Mouse (Mus musculus) left cerebral cortex, postnatal 14 days (tissue): ENCODE measurements around the gene Prrx1. TPM values are rescaled to one million over a fixed set of nuclear protein-coding genes. Genes with fewer than 3 reads are reported as not detected.
A peak's percentile ranks its signal among the peaks of the same experiment; 100 is the strongest.

Source experiments
- DNase-seq, 2 experiments: peaks; one replicate each; pipeline ENCODE4 v3.0.0; 2021 to 2022; ENCODE audit warnings: low spot score in 2 of 2, mixed read lengths in 1 of 2
- intact Hi-C: fragments of 180-260 bp; cut with DNase I; formaldehyde crosslinking; loops from one replicate; pipeline ENCODE4 v1.15.1; 2025
- total RNA-seq, 2 experiments: library from RNA; stranded (reverse); gene quantifications; 2 replicates each; pipeline ENCODE4 v1.2.3; 2021

Gene Prrx1
- total RNA-seq, 2 experiments from 2014 or later, result 5.8 to 6.5 TPM

DNA sequence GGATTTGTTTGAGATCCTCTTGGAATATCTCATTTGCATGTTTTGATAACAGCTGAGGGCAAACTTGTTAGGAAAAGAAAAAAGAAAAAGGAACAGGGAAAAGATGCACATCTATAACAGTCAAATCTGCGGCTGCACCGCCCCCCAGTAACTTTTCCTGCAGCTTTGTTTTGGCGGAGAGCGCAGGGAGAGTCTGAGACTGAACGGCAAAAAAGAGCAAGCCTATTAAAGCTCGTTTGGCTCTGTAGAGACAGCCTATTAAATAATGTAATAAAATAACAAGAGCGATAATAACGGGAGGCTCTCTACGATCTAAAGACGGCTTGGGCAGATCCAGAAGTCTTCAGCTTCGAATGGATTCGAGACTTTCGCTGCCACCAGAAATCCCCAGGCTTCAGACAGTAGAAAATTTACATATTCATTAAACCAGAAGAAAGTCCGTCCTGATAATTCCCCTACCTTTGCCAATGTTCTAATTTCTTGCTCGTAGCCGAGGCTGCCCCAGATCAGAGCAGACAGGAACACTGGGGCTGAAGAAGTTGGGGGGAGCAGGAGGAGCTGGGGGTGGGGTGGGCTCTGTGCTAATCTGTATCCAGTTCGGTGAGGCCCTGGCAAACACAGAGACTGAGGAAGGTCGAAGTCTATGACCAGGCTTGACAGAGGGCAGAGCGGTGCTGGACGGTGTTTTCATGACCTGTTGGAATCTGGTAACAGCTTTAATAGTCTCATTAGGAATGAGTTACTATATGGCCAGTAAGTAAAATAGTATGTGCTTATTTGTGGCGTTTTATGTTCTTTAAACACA is 613 bp upstream of the Prrx1 start:
- no peak for DNase-seq
- intact Hi-C loops, result loop anchor here (2.0 kb wide), 1 partner anchor 89 kb away; the partner anchor contains the start of gene Gorab

- peak in 1 of 2 experiments; percentile 6 for DNase-seq
- intact Hi-C loops, result loop anchor here (2.0 kb wide), 1 partner anchor 91 kb away; the partner anchor contains the start of gene Gorab
Measured at GRCm38 (mm10) chr1:163311861-163312811, 1.4 kb downstream of the Prrx1 start.

DNA sequence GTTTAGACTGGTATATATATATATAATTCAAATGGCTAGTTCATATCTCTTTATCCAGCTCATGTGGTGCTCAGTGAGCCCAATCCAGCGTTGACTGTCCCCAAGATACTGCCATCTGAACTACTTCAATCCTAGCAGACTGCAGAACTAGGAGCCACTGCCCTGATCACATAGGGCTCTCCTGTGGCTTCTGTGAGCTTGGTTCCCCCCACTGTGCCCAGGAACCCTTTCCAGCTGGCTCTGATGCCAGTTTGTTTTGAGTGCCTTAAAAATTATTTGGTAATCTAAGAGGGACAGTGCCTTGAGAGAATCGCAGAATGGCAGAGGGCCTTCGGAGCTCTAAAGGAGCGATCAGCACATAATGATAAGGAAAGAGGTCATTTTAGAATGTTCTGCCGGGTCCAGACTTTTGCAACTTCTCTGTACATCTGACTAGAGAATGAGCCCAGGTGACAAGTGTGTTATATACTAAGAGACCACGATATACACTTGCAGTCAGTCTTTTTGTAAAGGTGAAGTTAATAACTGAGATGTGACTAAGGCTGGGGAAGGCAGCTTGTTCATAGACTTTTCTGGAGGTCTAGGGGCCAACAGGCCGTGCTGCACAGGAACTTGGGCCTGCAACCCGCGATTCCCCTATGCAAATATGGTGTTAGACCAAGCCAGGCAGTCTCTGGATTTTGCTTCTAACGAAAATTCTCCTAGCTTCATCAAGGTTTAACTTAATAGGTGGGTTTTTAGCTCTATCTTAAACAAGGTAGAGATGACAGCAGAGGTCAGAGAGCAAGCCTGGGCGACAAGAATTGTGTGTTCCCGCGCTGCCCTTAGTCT is 2.3 kb downstream of the Prrx1 start:
- no peak for DNase-seq
- intact Hi-C loops, result no loop called here

DNA sequence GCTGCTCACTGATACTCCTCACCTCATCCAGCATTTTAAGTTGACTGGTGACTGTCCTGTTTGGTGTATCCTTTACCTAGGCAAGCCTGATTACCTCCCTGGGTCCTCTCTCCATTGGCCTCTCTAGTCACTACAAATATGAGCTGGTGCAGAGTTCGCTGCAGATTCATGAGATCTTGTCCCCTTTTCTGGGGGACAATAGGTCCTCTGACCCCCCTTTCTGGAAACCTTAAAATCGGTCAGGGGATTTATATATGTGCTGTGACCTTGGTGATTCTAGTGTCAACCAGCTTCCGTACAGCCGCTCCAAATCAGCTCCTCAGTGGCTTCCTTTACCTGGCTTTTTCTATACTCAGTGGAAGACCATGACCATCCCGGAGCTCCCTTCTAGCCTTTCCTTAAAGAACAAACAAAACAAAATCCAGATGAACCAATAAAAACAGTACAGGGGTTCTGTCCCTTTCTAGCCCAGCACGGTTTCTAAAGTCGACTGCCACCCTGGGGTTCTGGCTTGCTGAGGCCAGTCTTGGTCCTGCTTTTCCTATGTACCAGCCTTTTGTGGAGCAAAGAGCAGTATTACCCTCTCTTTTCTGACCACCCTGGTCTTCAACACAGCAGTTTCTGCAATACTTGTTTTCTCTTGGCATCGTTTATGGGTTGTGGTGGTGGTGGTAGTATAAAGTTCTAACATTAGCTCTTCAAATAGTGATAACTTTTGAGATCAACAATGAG is 3.3 kb downstream of the Prrx1 start:
- no peak for DNase-seq
- intact Hi-C loops, result no loop called here

- intact Hi-C loops, result loop anchor here (5.0 kb wide), 1 partner anchor 157 kb away; no protein-coding TSS in a partner anchor
- DNase-seq, result no peak
Measured at GRCm38 (mm10) chr1:163309466-163309865, 4.0 kb downstream of the Prrx1 start.

GRCm38 (mm10) chr1:163308631-163309030 is 4.9 kb downstream of the Prrx1 start:
- DNase-seq, result no peak
- intact Hi-C loops, result loop anchor here (5.0 kb wide), 1 partner anchor 156 kb away; no protein-coding TSS in a partner anchor

DNA sequence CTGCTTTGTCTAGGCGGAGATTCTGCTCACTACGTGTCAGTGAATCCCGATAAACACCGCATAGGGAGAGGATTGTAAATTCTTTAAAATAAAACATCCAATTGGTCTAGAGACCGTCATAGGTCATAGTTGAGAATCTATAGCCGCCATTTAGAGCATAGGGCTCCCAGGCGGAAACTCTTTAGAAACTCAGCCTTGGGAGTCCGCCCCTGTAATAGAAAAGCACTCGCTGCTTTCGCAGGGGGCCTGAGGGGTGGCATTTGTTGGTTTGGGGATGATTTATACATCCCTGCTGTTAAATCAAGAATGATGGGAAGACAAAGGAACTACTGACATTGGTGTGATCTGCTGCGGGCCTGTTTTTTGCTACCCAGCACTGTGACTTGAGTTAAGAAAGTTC is 5.8 kb downstream of the Prrx1 start:
- no peak for DNase-seq
- intact Hi-C loops, result loop anchor here (5.0 kb wide), 1 partner anchor 155 kb away; no protein-coding TSS in a partner anchor

DNA sequence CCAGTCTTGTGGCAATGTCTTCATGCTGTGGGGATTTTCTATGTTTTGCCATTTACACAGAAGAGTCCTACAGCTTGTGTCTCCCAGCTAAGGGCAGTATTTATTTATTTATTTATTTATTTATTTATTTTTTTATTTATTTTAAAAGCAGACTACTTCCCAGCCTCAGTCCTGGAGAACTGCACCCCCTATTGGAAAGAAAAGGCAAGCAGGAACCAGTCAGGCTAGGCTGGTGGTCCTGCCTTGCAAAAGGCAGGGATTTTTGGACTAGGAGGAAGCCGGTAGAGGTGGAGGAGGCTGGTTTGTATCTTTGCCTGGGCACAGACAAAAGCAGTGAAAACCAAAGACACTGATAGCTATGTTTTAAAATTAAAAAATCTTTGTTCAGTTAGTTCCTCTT is 7.6 kb downstream of the Prrx1 start:
- DNase-seq, result no peak
- intact Hi-C loops, result loop anchor here (5.0 kb wide), 1 partner anchor 154 kb away; no protein-coding TSS in a partner anchor

GRCm38 (mm10) chr1:163304837-163305236 is 8.7 kb downstream of the Prrx1 start:
- intact Hi-C loops, result loop anchor here (5.0 kb wide), 1 partner anchor 153 kb away; no protein-coding TSS in a partner anchor
- no peak for DNase-seq

GRCm38 (mm10) chr1:163302292-163302691 is 11.2 kb downstream of the Prrx1 start:
- intact Hi-C loops, result no loop called here
- DNase-seq, result no peak

GRCm38 (mm10) chr1:163293152-163293551 is 20.4 kb downstream of the Prrx1 start:
- intact Hi-C loops, result no loop called here
- DNase-seq, result no peak

- DNase-seq, result no peak
- intact Hi-C loops, result no loop called here
Measured at GRCm38 (mm10) chr1:163291925-163292324, 21.6 kb downstream of the Prrx1 start.

DNA sequence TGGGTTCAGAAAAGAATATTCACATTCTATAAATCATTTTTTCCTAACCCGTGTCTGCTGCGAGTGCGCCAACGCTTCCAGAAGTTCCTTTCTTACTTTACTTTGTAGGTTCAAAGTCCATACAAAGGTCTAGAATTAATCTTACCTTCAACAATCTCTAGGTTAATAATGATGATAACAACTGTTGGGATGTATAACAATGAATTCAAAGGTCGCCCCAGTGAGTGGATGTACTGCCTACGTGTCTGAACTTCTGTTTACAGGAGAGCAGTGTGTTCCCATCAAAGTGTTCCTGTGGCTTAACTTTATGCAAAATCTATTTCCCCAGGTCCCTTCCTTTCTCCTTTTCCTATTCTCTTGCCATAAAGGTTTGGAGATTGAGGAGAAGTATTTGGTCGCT is 24.4 kb downstream of the Prrx1 start:
- no peak for DNase-seq
- intact Hi-C loops, result no loop called here

DNA sequence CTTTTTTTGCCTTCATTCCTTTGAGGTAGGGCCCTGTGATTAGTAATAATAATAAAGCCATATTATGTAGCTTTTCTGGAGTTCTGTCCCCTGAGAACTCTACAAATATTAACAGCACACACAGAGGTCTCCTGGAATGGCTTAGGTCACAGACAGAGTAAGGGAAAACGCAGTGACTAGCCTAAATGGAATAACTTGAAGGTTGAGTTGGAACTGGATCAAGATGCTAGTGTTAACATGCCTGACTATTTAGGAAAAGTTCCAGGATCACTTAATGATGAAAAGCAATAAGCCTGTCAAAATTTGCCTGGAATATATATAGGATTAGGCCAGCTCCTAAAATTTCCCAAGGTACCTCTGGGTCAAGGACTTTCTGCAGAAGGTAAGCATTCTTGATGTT is 28.0 kb downstream of the Prrx1 start:
- DNase-seq, result no peak
- intact Hi-C loops, result no loop called here

DNA sequence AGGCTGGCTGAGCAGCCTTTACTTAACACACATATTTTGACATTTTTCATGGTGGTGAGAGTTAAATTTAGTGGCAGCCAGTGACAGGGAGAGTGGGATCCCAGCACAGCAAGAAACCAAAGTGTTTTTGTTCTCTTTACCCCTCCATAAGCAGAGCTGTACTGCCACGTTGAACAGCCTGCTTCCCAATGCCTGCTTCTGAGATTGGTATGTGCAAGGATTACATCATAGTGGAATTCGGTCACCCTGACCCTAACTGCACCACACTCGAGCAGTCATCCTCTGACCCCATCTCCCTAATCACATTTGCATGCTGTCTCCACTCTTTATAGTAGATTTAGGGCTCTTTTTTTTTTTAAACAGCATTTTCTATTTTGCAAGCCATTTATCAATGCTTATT is 28.4 kb downstream of the Prrx1 start:
- intact Hi-C loops, result no loop called here
- no peak for DNase-seq

GRCm38 (mm10) chr1:163283980-163284635 is 29.4 kb downstream of the Prrx1 start:
- intact Hi-C loops, result no loop called here
- DNase-seq, result no peak

DNA sequence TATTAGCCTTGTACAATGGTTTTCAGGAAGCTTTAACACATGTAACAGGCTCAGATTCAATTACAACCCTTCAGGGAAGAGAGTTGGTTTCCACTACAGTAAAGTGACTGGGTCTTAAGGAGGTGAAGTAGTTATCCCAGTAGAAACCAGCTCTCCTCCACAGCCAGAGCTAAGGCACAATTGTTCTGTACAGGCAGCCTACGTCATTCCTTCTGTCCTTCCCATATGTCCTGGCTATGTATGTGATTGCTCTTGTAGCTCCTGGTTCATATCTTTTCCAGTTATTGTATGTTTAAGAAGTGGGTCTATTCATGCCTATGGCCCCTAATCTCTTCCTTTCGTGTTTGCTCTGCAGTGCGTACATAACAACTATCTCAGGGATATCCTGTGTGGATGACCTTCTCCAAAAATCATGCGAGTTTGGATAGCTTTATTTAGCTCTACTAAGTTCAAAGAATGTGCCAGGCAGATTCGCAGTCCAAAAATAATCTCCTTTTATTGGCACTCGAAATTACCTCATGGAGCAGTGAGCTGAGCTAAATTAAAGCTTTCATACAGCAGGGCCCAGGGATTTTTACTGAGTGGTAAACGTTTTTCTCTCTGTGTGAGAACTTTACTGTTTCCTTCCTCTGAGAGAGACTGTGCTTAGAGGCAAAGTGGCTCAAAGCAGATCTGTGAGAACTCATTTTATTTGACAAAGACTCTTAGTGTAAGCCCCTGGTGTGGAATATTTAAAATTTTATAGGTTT is 31.9 kb downstream of the Prrx1 start:
- DNase-seq, result peak; percentile 30 to 53
- intact Hi-C loops, result no loop called here

DNA sequence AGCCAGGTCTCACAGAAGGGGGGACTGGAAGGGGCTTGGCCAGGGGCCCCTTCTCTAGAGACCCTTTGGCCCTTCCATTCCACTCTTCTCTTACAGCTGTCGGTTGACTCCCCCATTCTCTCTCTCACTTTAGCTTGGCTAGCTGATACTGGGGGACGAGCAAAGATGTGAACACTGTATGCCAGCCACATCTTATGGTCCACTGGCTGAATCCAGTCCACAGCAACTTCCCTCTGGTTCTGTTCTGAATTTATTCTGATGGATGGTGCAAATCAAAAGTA is 32.7 kb downstream of the Prrx1 start:
- DNase-seq, result no peak
- intact Hi-C loops, result no loop called here
